Mouse (Mus musculus): Measurements from ENCODE around the gene 1700113H08Rik.

The 1700113H08Rik gene

GRCm38 (mm10) chr10:87196123-87196756, 138.4 kb downstream of the 1700113H08Rik start:
- DNase-seq (ENCODE audit: extremely low spot score, low read depth, low spot score): no peak

- no peak for DNase-seq (ENCODE audit: extremely low spot score, low read depth, low spot score)
Measured at GRCm38 (mm10) chr10:87198720-87199119, 140.9 kb downstream of the 1700113H08Rik start.

GRCm38 (mm10) chr10:87209466-87209865, 151.6 kb downstream of the 1700113H08Rik start:
- no peak for DNase-seq (ENCODE audit: extremely low spot score, low read depth, low spot score)

- no peak for DNase-seq (ENCODE audit: extremely low spot score, low read depth, low spot score)
Measured at GRCm38 (mm10) chr10:87211046-87211445, 153.2 kb downstream of the 1700113H08Rik start.

GRCm38 (mm10) chr10:87212854-87213253, 155.0 kb downstream of the 1700113H08Rik start:
- no peak for DNase-seq (ENCODE audit: extremely low spot score, low read depth, low spot score)

- DNase-seq (ENCODE audit: extremely low spot score, low read depth, low spot score): peak; percentile 2
Measured at GRCm38 (mm10) chr10:87230071-87230910, 172.4 kb downstream of the 1700113H08Rik start.

GRCm38 (mm10) chr10:87239332-87240008, 181.6 kb downstream of the 1700113H08Rik start:
- DNase-seq (ENCODE audit: extremely low spot score, low read depth, low spot score): no peak

- DNase-seq (ENCODE audit: extremely low spot score, low read depth, low spot score): no peak
Measured at GRCm38 (mm10) chr10:87271724-87272123, 213.9 kb downstream of the 1700113H08Rik start.

GRCm38 (mm10) chr10:87272133-87272622, 214.3 kb downstream of the 1700113H08Rik start:
- no peak for DNase-seq (ENCODE audit: extremely low spot score, low read depth, low spot score)

- no peak for DNase-seq (ENCODE audit: extremely low spot score, low read depth, low spot score)
Measured at GRCm38 (mm10) chr10:87275075-87275474, 217.2 kb downstream of the 1700113H08Rik start.

Measured in hindlimb bud, embryonic 11.5 days (tissue).